Mouse (Mus musculus) granulocyte monocyte progenitor cell, adult 5-6 weeks (primary cell): ENCODE measurements around the gene Gm2163. TPM values are rescaled to one million over a fixed set of nuclear protein-coding genes. Genes with fewer than 3 reads are reported as not detected.
"Not testable (repeated sequence)": the region's sequence is repeated elsewhere in the genome, so short reads cannot be mapped to it uniquely, and the experiment has no call there.

Experiments used
- ATAC-seq: replicated peaks from 2 replicates; pipeline ENCODE4 v1.8.0; 2016; ENCODE audit warnings: mild to moderate bottlenecking, moderate TSS enrichment, inconsistent platforms; ENCODE audit not compliant: poor library complexity, severe bottlenecking
- total RNA-seq, 2 experiments: library from RNA; stranded (forward) in 1 of 2; stranded (reverse) in 1 of 2; fragments of 200-712, 200-1000 nt in 1 of 2; fragments of >200 nt in 1 of 2; fragmentation: Nextera tagmentation in 1 of 2; gene quantifications; 2 replicates each; pipeline ENCODE4 v1.2.3; 2014 to 2017

The Gm2163 gene
- total RNA-seq (2014; fragmentation: Nextera tagmentation) (1.4 and 1.9 TPM in 2 replicates), total RNA-seq (2017) (0.34 TPM in 1 of 2 replicates, not detected in the other)

GRCm38 (mm10) chr4:42466452-42466851 lies at the start of gene Gm2163:
TSS of gene Gm2163 (plus strand) at chr4:42466752.
- not testable (repeated sequence) for ATAC-seq

DNA sequence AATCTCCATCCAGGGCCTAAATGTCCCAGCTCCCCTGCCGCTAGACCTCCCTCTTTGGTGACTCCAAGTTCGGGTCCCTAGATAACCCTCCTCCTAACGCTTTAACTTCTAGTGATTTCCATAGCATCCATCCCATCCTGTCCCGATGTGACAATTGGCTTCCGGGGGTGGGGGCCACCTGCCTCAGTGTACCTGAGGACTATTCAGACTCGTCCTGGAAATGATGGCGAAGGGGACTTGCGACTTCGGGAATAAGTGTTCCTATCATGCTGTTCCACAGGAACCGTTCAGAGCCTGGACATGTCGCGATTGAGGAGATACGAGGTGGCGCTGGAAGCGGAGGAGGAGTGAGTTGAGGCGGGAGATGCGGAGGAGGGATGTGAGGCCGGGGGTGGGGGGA lies 27.5 kb upstream of the Gm2163 start, which contains the start of gene Gm21586:
Gene Gm21586 (plus strand): TSS at position 301 of the 400 bp plus-strand sequence.
- not testable (repeated sequence) for ATAC-seq

GRCm38 (mm10) chr4:42528075-42528474 lies 61.5 kb downstream of the Gm2163 start, which contains the start of gene Fam205a2:
TSS of gene Fam205a2 (minus strand) at chr4:42528175.
- ATAC-seq: not testable (repeated sequence)

DNA sequence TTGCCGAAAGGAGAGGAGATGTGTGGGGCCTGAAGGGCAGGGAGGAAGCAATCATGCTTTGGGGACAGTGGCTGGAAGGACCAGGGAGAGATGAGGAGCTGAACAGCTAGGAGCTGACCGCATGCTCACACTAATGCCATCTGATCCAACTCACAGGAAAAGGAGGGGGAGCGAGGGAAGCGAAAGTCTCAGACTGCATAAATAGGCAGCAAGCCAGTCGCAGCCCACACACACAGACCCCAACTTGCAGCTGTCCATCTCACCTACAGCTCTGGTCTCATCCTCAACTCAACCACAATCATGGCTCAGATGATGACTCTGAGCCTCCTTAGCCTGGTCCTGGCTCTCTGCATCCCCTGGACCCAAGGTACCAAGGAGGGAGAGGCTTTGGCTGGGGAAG lies 145.3 kb downstream of the Gm2163 start, which contains the start of gene Gm10591:
Gene Gm10591 (plus strand): TSS at position 301 of the 400 bp plus-strand sequence.
- ATAC-seq: not testable (repeated sequence)

GRCm38 (mm10) chr4:42629419-42629818 lies 162.9 kb downstream of the Gm2163 start, which contains the start of gene Gm2564:
TSS of gene Gm2564 (plus strand) at chr4:42629719.
- not testable (repeated sequence) for ATAC-seq

Other genes starting within 250 kb of the Gm2163 start
- 0.41 TPM in 1 of 2 replicates, not detected in the other for gene Gm10600, start 226.1 kb upstream of the Gm2163 start, total RNA-seq (2014; fragmentation: Nextera tagmentation)
- gene Gm10600, start 226.1 kb upstream of the Gm2163 start, total RNA-seq (2017): not detected in 2 replicates
- gene Ccl21b, start 211.0 kb upstream of the Gm2163 start, total RNA-seq (2014; fragmentation: Nextera tagmentation): not detected in 2 replicates
- gene Ccl21b, start 211.0 kb upstream of the Gm2163 start, total RNA-seq (2017): not detected in 2 replicates
- not detected in 2 replicates for gene Gm21953, start 172.5 kb upstream of the Gm2163 start, total RNA-seq (2014; fragmentation: Nextera tagmentation)
- not detected in 2 replicates for gene Gm21953, start 172.5 kb upstream of the Gm2163 start, total RNA-seq (2017)
- gene Fam205a3, start 148.4 kb upstream of the Gm2163 start, total RNA-seq (2014; fragmentation: Nextera tagmentation): not detected in 2 replicates
- gene Fam205a3, start 148.4 kb upstream of the Gm2163 start, total RNA-seq (2017): 0.05 TPM in 1 of 2 replicates, not detected in the other
- gene Gm21586, start 27.4 kb upstream of the Gm2163 start, total RNA-seq (2014; fragmentation: Nextera tagmentation): not detected in 2 replicates
- gene Gm21586, start 27.4 kb upstream of the Gm2163 start, total RNA-seq (2017): not detected in 2 replicates
- not detected in 2 replicates for gene Fam205a2, start 61.4 kb downstream of the Gm2163 start, total RNA-seq (2014; fragmentation: Nextera tagmentation)
- gene Fam205a2, start 61.4 kb downstream of the Gm2163 start, total RNA-seq (2017): 0.05 TPM in 1 of 2 replicates, not detected in the other
- gene Gm10591, start 145.4 kb downstream of the Gm2163 start, total RNA-seq (2014; fragmentation: Nextera tagmentation): not detected in 2 replicates
- gene Gm10591, start 145.4 kb downstream of the Gm2163 start, total RNA-seq (2017): not detected in 2 replicates
- not detected in 2 replicates for gene Gm2564, start 163.0 kb downstream of the Gm2163 start, total RNA-seq (2014; fragmentation: Nextera tagmentation)
- gene Gm2564, start 163.0 kb downstream of the Gm2163 start, total RNA-seq (2017): not detected in 2 replicates
- not detected in 2 replicates for gene Ccl27b, start 188.5 kb downstream of the Gm2163 start, total RNA-seq (2014; fragmentation: Nextera tagmentation)
- gene Ccl27b, start 188.5 kb downstream of the Gm2163 start, total RNA-seq (2017): not detected in 2 replicates
- not detected in 2 replicates for gene Il11ra2, start 195.1 kb downstream of the Gm2163 start, total RNA-seq (2014; fragmentation: Nextera tagmentation)
- gene Il11ra2, start 195.1 kb downstream of the Gm2163 start, total RNA-seq (2017): not detected in 2 replicates